Mouse (Mus musculus) frontal cortex, adult 2 months (tissue): ENCODE results near the gene Nucb1. TPM values are rescaled to one million over a fixed set of nuclear protein-coding genes. Genes with fewer than 3 reads are reported as not detected.
"Not testable (repeated sequence)": the region's sequence is repeated elsewhere in the genome, so short reads cannot be mapped to it uniquely, and the experiment has no call there.

Experiments
- DNase-seq, 2 experiments: peaks; one replicate each; pipeline ENCODE4 v3.0.0; 2022; ENCODE audit warnings: low spot score in 1 of 2; ENCODE audit errors: extremely low spot score in 1 of 2
- polyA plus RNA-seq: library from polyadenylated mRNA; depleted of rRNA; stranded (reverse); fragments of >200 nt; gene quantifications from 2 replicates; pipeline ENCODE4 v1.2.3, GENCODE M21; 2012

Nucb1 gene
- polyA plus RNA-seq, 1 experiment = 103 TPM

- DNase-seq = no peak
Measured at GRCm38 (mm10) chr7:45465112-45465511, 45.1 kb downstream of the Nucb1 start.

DNA sequence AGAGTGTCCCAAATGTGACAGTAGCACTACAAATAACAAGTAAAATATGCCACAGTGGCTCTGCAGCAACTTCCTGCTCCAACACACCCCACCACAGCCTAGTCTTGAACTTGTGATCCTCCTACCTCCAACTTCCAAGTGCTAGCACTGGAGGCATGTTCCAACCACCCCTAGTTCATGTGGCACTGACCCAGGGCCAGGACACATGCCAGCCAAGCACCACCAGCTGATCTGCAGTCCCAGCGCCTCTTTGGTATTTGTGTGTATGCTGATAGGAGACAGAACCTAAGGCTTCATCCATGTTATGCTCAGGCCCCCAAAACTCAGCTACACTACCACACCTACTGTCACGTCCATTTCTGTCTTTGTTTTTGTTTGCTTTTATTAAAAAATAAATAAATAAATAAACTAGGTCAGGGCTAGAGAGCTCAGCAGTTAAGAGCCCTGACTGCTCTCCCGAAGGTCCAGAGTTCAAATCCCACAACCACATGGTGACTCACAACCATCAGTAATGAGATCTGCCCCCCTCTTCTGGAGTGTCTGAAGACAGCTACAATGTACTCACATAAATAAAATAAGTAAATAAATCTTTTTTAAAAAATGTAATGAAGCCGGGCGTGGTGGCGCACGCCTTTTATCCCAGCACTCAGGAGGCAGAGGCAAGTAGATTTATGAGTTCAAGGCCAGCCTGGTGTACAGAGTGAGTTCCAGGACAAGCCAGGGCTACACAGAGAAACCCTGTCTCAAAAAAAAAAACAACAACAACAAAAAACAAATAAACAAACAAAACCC, 46.0 kb downstream of the Nucb1 start:
- DNase-seq = no peak

DNA sequence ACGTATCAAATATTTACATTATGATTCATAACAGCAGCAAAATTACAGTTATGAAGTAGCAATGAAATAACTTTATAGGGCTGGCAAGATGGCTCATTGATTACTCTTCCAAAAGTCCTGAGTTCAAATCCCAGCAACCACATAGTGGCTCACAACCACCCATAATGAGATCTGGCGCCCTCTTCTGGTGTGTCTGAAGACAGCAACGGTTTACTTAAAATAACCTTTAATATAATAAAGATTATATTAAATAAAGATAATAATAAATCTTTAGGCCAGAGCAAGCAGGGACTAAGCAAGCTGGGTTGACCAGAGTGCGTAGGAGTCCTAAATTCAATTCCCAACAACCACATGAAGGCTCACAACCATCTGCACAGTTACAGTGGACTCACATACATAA, 47.3 kb downstream of the Nucb1 start:
- DNase-seq = not testable (repeated sequence)

DNA sequence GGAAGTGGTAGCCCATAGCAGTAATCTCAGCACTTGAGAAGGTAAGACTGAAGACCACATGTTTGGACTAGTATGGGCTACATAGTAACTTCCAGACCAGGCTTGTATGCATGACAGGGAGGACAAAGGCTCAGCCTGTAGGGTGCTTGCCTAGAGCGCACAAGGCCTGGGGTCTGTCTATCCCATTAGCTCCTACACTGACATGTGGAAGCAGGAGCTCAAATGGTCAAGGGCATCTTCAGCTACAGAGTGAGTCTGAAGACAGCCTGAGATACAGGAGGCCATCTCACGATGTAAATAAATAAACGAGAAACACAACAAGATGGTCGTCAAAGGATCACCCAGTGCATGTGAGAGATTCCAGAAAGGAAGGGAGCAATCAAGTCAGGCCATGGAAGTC, 47.9 kb downstream of the Nucb1 start:
- no peak for DNase-seq

GRCm38 (mm10) chr7:45461781-45462180, 48.4 kb downstream of the Nucb1 start:
- no peak for DNase-seq

DNA sequence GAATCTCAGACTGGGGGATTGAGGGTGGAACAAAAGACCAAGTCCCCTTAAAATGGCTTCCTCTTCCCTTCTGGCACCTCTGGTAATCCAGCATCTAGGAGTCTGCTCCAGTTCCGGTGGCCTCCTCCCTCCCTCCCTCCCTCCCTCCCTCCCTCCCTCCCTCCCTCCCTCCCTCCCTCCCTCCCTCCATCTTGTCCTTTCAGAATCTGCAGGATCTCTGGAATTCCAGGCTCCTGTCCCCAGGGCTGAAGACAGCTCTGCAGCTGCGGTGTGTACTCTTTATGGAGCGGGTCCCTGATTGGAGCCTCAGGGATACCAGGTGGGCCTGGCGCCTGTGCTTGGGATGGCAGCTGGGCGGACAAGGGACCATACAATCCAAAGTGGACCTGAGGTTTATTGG, 48.9 kb downstream of the Nucb1 start:
- DNase-seq = no peak

- DNase-seq = no peak
Measured at GRCm38 (mm10) chr7:45460860-45461314, 49.3 kb downstream of the Nucb1 start.

DNA sequence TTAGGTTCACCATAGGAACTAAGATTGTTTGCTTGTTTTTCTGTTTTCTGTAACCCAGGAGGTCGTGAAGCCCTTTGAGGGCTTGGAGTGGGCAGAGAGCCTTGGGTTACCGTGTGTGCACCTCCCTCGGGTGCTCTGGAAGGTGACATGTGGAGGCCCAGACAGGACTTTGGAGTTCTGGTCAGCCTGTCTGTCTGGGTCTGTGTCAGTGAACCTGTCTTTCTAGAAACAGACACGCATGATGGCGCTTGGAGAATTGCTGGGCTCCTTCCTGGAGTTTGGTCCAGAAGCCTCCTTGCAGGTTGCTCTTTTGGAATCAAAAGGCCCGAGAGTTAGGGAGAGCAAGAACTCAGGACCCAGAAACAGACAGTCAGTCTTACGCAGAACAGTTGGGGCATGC, 49.8 kb downstream of the Nucb1 start:
- no peak for DNase-seq

- peak; percentile 97 to 98 for DNase-seq
Measured at GRCm38 (mm10) chr7:45459564-45460140, 50.6 kb downstream of the Nucb1 start, which contains the start of gene Ftl1. Gene Ftl1 (minus strand): TSS chr7:45459884.

DNA sequence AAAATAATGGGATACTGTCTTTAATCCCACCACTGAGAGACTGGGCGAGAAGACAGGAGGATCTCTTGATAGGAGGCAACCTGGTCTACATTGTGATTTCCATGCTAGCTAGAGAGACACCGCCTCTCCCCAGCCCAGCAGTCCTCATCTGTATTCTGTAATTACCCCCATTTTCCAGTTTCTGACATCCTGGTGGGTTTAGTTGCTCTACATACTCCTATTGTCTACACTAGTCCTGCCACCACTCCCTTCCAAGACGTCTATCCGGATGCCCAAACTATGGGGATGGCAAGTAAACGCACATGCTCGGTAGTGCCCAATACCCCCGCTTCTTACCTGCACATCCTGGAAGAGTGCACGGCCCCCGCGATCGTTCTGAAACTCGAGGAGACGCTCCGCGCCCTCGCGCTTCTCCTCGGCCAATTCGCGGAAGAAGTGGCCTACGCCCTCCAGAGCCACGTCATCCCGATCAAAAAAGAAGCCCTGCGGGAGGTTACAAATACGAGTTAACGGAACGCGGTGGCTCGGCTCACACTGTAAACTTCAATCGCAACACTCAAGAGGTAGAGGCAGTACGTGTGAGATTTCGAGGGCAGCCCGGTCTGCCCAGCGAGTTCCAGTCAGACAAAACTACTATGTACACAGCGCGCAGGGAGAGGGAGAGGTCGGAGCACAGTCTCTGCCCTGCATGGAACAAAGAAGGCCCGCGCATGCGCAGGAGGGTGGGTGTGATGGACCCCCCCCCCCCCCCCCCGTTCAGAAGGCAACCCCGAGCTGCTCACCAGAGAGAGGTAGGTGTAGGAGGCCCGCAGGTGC, 51.2 kb downstream of the Nucb1 start:
- DNase-seq = peak in 1 of 2 experiments; percentile 76

DNA sequence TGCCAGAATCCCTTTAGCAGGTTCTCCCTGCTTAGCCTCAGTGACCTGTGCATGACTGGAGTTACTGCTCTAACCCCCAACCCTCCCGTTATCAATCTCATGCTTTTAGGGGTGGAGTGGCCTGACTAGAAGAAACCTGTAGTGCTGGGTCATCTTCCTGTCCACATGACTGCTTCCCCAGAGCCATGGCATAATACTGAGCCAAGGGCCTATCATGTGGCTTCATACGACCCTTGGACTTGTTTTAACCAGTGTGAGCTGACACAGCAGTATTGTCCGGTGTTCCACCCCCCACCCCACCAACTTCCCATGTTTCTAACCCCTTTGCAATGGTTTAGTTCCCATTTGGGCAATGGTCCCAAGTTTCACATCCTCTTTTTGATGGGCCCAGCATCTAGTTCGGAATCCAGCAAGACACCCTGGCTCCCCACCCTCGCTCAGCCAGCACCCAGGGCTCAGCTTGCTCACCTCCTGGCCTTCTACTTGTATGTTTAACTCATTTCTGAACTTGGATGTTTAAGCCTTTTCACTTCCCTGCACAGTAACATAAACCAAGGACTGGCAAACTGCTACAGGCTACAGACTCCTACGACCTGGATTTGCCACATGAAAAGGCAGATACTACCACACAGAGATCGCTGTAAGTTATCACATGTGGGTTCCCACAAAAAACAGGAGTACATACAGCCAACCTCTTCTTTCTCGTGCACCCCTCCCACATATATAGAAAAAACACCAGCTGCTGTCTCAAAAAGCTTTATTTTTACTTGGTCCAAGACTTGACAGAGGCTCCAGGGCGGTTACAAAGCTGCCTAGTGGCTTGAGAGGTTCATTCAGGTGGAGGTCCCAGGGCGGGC, 52.8 kb downstream of the Nucb1 start:
- DNase-seq = no peak

GRCm38 (mm10) chr7:45456721-45457203, 53.4 kb downstream of the Nucb1 start:
- no peak for DNase-seq

GRCm38 (mm10) chr7:45455932-45456696, 54.1 kb downstream of the Nucb1 start:
- no peak for DNase-seq

DNA sequence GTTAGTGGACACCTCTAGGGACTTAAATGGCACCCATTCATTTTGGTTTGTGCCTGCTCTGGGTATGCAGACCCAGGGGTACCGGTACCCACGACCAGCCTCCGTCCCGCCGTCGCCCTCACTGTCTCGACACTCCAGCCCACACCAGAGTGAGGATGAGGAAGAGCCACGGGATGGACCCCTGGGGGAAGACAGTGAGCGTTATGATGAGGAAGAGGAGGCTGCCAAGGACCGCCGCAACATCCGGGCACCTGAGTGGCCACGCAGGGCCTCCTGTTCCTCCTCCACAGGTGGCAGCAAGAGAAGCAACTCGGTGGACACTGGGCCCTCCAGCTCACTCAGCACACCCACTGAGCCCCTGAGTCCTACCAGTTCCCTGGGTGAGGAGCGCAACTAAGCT, 55.2 kb downstream of the Nucb1 start:
- no peak for DNase-seq

DNA sequence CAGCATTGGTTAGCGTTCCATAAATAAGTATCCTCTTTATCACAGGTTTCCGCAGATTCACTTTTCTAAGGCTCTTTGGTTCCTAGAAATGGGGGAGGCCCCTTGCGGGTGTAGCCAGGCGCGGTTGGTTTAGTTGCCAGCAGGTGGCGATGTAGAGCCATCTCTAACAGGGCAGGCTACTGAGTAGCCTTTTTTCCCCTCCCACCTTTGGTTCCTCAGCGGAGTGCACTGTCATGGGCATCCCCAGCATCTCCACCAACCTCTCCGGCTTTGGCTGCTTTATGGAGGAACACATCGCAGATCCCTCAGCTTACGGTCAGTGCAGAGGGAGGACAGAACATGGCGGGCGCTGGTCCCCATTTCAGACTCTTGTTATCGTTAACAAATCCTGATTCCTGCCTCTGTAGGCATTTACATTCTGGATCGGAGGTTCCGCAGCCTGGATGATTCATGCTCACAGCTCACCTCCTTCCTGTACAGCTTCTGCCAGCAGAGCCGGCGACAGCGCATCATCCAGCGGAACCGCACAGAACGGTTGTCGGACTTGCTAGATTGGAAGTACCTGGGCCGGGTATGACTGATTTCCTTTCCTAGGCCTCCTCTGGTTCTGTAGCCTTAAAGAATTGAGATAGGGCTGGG, 58.7 kb downstream of the Nucb1 start:
- DNase-seq = peak; percentile 81 to 96

DNA sequence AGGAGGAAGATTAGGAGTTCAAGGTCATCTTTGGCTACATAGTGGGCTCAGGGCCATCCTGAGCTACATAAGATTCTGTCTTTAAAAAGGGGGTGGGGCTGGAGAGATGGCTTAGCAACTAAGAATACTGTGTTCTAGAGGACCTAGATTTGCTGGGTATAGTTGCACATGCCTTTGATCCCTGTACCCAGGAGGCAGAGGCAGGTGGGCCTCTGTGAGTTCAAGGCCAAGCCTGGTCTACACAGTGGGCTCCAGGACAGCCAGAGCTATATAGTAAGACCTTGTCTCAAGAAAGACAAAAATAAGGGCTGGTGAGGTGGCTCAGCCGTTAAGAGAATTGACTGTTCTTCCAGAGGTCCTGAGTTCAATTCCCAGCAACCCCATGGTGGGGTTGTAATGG, 60.2 kb downstream of the Nucb1 start:
- no peak for DNase-seq

DNA sequence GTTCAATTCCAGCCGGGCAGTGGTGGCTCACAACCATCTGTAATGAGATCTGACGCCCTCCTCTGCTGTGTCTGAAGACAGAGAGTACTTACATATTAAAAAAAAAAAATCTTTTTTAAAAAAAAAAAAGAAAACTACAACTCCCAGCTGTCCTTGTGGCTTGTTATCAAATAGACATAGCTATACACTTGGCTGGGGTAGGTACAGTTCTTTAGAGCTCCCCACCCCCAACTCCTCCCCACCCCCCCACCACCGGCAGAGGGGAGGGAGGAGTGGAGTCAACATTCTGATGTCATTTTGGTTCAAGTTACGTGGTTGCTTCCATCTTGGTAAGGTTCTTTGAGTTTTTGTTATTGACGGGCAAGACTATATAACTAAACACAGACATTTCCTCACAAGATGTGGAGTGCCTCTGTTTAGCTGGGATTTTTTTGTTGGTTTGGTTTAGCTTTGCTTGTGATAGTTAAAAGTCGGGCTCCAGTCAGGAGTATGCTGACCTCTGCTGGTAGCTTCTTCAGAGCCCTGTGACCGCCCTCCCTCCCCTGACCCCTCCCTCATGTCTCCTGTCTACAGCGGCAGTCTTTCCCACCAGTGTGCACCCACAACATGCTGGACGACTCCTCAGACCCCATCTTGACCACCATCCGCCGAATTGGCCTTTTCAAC, 62.7 kb downstream of the Nucb1 start:
- no peak for DNase-seq

DNA sequence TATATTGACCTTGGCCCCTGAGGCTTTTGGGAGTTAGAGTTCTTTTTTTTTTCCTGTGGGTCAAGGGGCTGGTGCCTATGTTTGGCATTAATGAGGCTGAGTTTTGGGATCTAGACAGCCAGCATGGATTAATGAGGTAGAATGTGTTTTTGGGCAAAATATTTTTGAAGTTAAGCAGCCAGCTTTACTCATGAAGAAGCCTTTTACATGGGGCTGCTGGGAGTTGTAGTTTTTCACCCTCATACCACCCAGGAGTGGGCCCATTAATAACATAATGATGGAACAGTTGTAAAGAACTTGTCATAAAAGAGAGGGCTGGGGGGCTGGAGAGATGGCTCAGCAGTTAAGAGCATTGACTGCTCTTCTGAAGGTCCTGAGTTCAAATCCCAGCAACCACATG, 63.6 kb downstream of the Nucb1 start:
- DNase-seq = no peak
